Mouse (Mus musculus): Measurements from ENCODE around the gene Uqcr11.

DNA sequence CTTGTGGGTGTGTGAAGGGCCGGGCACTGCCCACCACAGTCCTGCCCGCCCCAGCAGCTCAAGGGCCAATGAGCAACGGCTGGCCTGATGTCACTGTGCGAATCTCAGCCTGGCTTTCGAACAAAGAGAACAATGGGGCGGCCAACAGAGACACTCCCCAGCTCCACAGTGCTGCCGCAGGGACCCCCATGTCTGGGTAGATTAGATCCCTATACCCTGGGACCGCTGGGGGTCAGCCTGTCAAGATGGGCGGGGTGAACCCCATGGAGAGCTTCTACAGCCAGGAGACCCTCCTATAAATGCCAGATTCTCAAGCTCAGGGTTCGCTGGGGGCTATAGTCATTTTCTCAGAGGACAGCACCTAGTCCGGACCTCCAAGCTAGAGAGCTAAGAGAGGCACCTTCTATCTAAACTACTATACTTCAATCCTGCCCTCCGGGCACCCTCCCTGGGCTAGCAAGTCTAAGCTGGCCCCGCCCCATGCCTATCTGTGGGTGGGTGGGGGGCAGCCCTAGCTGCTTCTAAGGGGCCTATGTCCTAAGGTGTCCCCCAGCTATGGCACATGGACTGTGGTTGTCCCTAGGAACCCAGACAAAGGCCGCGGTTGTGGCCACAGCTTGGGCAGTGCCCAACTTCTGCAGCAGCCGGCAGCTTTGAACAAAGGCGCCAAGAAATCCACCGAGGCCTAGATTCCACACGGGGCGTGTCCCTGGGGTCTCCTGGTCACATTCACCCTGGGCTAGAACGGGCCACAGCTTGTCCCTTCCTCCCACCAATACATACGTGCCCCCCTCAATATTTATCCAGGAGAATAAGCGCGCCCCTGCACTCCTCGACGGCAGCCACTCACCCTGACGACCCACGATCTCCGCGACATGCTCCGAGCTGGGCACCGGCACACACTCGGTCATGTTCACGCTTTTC lies 20.6 kb downstream of the Uqcr11 start:
- TF ChIP-seq CTCF (conservative IDR thresholded peaks at IDR 0.05; ENCODE audit: low read length) (no peak), POU5F1 (IDR thresholded peaks at IDR 0.05; ENCODE audit: borderline replicate concordance, low read length) (no peak)

Data from E14TG2a.4 (cell line).